Mouse (Mus musculus) mouse trophoblast stem cell (cell line): Measurements from ENCODE around the gene Ankrd39.

Experiments used
- in situ Hi-C, 2 experiments: fragments of 300-500 bp; cut with MseI, MboI; formaldehyde crosslinking; loops; 2 replicates in 1 of 2; 3 replicates in 1 of 2; pipeline ENCODE4 v1.15.1; 2025

Ankrd39 gene

DNA sequence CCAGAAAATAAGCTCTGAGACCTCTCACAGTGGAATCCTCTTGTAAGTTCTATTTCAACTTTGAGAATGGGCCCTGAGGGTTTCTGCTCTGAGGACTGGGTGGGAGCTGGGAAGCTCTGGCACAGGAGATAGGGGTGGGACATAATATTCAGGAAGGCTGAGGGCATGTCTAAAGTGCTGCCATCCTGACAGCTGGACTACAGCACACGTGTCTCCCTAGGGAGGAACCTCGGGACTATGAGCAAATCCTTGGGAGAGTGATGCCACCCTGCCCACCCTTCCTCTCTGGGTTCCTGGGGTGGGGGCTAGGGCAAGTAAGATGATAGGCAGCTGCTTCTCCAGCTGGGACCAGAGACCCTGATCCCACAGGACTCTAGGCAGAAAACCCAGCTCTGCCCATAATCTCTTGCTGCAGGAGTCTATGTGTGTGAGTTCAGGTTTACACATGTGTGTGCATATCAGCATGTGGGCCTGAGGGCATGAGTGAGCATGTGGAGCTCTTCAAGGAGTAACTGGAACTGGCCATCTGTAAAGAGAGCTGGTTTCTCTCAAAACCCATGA is 25.0 kb upstream of the Ankrd39 start:
- in situ Hi-C loops: no loop called here

DNA sequence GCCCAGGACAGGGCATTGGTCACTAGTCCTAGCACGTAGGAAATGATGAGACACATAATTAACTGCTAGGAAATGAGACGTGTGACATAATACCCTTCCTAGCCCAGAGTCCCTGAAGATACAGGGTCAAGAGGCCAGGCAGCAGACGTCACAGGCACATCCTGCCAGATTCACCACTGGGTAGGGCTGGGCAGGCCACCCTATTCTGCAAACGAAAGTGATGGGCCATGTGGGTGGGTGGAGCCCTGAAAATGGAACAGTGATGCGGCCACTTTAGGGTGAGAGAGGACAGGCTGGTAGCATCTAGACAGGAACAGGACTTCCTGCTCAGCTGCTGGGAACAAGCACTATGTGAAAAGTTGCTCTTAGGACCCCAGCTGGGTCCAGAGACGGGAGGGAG is 24.4 kb upstream of the Ankrd39 start:
- in situ Hi-C loops: no loop called here

DNA sequence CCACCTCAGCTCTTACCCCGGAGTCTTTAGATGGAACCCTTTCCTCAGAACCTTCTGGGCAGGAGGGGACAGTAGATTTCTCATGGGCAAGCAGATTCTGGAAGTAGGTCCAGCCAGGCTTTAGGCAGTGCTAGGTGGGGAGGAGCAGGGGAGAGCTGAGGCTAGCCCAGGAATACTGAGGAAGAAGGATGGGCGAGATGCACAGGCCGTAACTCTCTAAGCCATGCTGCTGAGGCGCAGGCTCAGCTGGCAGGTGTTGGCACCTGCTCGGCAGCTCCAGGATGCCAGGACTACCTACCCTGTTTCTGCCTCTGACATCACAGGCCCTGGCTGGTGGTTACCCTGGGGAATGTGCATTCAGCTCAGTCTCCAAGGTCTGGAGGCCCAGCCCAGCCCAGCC is 23.1 kb upstream of the Ankrd39 start:
- in situ Hi-C loops: no loop called here

DNA sequence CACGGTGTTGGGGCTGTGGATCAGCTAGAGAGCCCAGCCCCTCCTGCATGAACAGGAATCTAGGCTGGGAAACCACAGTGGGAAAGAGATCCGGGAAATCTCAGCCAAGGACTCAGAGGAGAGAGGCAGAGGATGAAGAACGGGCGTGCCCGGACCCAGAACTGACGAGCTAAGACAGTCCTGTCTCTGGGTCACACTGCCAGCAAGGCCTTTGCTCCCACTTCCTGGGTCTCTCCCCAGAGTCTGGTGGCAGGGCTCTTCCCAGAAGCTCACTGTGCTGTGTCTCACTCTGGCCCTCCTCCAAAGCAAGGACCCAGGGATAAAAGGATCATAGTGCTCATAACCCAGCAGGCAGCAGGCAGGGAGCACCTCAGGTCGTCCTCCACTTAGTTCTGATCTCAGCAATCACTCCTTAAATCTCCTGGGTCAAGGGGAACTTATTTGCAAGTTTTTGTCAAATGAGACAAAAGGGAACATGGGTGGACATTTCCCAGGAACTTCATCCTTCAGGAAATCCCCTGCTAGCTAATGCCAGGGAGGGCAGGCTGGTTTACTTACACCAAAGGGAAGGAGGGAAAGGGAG is 22.5 kb upstream of the Ankrd39 start:
- in situ Hi-C loops: no loop called here

DNA sequence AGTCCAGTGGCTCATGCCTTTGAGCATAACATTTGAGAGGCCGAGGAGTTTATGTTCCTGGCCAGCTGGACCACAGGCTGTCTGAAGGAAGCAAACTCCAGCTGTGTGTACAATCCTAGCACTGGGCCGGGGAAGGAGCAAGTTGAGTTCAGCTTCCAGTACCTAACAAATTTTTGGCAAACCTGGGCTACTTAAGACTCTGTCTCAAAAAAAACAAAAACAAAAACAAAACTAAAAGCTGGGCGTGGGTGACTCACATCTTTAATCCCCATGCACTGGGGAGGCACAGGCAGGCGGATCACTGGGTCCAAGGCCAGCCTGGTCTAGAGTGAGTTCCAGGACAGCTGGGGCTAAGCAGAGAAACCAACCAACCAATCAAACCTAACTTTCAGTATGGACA is 21.5 kb upstream of the Ankrd39 start:
- in situ Hi-C loops: no loop called here

DNA sequence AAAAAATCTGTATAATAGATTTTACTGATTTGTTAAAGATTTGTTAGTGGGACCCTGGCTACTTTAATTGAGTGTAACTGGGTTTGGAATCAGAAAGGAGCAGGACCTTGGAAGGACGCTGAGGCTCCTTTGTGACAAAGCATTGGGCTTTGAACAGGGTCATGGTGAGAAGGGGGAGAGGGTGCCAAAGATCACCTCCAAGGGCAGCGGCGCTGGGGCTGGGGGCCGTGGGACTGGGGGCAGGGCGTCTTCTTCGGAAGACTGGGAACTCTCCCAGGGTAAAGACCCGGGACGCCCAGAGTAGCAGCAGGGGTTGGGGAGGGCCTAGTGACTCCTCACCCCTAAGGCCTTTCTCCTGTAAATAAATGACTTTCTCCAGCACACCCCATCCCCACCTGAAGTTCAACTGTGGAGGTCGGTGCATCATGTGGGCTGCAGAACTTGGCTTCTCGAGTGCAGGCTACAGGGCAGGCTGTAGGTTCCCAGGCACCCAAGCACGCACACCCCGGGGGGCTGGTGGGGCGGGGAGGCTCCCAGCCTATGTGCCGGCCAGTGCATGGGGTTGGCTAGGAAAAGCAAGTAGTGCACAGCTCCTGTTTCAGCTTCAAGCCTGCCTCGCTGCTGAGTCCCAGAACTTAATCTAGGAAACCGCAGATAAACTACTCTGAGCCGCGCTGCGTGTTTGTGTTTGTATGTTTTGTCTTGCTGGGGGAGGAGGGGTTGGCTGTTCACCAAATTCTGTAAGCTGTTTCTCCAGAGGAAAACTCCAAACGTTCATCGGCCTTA is 20.8 kb upstream of the Ankrd39 start:
- in situ Hi-C loops: no loop called here

DNA sequence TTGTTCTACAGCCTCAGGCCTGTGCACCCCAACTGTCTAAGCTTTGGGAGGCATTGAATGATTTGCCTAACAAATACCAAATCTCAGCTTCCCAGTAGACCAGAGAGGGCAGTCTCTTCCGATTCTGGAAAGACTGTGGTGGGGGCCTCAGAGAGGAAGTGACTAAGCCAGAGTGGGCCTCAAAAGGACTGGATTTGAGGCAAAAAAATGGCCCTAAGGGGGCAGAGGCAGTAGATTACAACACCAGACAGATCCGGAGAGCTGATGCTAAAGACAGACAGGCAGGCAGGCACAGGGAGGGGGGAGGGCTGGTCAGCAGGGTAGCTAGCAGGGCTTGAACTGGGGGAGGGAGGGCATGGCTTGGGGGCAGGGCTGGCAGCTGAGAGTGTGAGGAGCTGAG is 19.2 kb upstream of the Ankrd39 start:
- in situ Hi-C loops: no loop called here

DNA sequence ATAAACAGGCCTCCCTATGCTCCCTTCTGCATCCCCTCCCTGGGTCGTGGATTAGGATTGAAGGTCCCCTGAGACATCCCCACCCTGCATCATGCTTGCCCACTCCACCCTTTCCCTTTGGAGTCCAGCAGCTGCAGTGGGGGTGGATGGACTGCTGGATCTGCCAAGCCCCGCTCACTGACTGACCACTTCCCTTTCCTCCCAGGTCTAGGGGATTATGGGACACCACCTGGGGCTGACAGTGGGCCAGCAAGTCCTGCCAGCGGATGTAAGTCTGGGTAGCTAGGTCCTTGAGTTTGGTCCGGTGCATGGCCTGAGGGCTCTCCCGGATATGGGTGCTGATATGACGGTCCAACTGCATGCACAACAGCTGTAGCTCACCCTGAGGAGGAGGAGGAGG is 16.9 kb upstream of the Ankrd39 start:
- in situ Hi-C loops: no loop called here

DNA sequence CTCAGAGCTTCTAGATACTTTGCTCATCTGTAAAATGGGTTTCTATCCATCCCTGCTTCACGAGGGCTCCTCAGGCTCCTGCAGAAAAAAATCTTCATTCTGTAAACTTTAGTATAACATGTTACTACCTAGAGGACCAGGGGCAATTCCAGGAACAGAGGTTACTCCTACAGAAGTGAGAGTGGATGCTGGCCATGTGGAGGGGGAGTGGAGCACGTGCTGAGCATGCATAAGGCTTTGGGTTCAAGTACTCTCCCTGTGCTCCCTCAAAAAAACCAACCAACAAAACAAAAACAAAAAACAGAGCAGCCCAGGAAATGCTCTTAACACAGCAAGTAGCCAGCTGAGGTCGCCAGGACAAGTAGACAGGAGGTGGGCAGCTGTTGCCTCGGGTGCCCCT is 16.4 kb upstream of the Ankrd39 start:
- in situ Hi-C loops: no loop called here

DNA sequence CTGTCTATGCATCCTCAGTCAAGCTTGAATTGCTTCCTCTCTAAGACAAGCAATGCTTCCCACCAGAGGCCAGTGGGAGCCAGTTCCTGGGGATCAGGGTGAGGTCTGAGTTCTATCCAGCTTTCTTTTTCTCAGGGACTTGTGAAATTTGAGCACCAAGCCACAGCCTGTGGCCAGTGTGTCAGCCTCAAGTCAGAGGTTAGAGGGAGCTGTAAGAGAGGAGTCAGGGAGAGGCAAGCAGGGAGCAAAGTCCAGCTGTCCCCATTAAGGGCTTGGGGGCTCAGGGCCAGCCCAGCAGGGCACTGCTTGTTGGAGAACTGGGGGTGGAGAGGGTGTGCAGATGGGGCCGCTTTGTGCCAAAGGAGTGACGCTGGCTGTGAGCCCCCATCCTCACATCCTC is 16.0 kb upstream of the Ankrd39 start:
- in situ Hi-C loops: no loop called here

DNA sequence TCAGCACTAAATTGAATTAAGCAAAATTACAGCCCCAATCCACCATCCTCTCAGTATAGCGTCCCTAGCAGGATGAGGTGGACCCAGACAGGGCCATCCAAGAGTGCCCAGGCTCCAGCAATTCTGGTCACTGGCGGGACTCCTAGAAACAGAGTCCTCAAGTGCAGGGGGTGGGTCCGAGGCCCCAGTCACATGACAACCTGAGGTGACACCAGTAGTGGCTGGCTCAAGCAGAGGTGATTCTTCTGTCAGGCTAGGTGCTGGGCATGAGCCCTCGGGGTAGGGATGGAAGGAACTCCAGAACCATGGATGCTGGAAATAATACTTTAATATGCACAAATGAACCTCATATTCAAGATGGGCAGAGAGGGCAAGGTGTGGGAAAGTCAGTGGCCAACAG is 15.1 kb upstream of the Ankrd39 start:
- in situ Hi-C loops: no loop called here

DNA sequence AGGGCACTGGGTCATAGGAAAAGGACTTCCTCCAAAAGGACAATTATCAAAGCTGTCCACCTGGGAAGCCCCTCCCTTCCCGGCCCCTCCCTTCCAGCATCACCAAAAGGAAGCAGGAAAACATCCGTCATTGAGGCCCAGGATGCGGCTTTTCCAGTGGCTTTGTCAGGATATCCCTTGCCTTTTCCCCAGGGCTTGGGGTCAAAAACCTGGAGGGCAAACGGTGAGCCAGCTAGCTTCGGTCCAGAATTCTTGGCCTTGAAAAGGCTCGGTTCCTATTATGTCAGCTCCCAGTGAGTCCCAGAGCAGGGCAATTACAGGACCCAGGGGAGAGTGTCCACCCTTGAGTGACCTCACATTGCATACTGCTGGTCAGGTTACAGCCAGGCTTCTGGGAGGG is 13.7 kb upstream of the Ankrd39 start:
- in situ Hi-C loops: no loop called here

DNA sequence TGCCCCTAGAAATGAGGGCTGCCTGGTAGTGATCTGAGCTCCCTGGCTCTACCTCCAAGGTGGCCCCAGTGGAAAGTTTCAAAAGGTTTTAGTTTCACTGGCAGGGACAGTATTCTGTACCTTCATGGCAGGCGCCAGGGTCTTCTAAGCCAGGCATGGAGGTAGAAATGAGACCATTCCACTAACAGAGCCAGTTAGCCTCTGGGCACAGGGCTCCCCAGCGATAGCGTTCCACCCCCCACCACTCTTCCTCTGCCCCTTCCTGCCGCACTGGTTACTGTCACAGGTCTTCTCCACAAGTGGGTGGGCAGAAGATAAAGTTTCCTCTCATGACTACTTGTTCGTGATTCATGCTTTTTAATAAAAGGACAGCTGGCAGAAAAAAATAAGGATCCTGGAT is 12.6 kb upstream of the Ankrd39 start:
- in situ Hi-C loops: loop anchor here in 1 of 2 experiments (10.0 kb wide), 1 partner anchor 55 kb away; no protein-coding TSS in a partner anchor

DNA sequence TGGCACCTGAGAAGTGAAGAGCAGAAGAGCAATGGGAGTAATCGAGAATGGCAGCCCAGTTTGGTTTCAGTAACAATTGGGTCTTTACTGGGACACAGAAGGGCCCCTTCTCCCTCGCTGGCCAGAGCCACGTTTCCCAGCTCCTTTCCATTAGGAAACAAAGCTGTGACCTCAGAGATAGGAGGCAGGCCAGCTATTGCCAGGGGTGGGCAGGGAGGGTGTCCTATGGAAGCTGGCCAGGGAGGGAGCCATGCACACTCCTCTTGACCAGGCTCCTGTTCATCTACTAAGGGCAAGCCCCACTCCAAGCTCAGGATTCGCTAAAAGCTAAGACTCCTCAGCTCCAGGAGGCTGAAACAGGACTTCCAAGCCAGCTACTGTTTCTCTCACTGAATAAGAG is 12.0 kb upstream of the Ankrd39 start:
- in situ Hi-C loops: loop anchor here in 1 of 2 experiments (10.0 kb wide), 1 partner anchor 56 kb away; no protein-coding TSS in a partner anchor

DNA sequence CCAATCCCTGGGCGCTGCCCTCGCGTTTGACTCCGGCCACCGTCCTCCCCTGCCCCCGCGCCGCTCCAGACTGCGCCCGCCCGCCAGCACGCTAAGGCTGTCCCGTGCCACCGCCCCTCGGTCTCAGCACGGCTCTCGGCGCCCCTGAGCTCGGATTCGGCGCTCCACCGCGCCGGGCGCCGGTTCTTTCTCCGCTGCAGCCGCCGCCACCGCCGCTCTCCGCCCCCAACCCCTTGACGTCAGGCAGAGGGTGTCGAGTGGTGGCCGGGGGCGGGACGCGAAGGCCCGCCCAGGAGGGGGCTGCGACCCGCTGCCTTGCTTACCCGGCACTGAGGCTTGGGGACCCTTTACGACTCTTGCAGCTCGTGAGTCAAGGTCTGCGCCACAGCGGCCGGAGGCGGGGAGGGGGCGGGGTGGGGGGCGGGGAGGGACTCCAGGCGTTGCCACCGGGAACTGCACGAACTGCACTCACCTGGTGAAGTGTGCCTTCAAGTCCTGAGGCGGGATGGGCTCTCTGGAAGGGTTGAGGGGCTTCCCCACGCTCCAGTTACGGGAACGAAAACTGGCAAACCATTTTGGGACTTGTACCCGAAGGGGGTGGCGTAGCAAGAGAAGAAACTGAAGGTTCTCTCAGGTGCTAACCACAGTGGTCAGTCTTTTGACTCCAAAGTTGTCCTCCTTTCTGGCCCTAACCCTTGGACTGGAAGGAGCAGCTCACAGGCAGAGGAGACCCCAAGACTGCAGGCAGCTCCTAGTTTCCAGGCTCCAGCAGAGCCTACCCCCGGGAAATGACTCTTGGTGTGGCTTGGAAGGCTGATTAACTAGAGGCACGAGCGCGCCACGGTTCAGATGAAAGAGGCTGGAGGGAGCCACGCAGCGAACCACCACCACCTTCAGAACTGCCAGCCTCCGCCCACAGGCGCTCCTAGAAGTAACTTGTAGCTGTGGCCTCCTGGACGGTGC is 11.1 kb upstream of the Ankrd39 start, which contains the start of gene Sema4c:
Sema4c (minus strand) TSS at position 319 of the 963 bp plus-strand sequence.
- in situ Hi-C loops: loop anchor here in 1 of 2 experiments (10.0 kb wide), 1 partner anchor 56 kb away; no protein-coding TSS in a partner anchor

DNA sequence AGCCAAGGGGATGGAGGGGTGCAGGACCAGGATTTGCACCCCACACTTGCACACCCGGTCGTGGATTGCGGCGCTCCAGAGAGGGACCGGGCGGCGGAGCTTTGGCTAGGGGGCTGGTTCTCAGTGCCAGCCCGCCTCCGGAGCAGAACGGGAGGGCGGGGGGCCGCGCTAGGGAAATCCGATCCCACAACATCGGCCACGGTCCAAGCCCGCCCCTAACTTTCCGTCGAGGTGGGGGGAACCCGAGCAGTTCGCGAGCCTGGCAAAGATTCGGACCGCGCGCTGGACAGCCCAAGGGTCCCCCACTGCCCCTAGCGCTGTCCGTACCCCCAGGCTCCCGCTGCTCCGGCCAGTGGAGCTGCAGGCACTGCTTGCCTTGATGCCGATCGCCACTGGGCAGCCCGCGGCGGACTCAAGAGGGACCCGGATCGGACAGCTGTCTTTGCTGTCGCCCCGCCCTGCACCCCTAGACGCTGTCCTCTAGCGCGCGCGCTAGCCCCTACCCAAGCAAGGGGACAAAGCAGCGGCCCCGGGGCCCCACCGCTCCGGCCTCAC is 10.3 kb upstream of the Ankrd39 start:
- in situ Hi-C loops: loop anchor here in 1 of 2 experiments (10.0 kb wide), 1 partner anchor 57 kb away; no protein-coding TSS in a partner anchor

DNA sequence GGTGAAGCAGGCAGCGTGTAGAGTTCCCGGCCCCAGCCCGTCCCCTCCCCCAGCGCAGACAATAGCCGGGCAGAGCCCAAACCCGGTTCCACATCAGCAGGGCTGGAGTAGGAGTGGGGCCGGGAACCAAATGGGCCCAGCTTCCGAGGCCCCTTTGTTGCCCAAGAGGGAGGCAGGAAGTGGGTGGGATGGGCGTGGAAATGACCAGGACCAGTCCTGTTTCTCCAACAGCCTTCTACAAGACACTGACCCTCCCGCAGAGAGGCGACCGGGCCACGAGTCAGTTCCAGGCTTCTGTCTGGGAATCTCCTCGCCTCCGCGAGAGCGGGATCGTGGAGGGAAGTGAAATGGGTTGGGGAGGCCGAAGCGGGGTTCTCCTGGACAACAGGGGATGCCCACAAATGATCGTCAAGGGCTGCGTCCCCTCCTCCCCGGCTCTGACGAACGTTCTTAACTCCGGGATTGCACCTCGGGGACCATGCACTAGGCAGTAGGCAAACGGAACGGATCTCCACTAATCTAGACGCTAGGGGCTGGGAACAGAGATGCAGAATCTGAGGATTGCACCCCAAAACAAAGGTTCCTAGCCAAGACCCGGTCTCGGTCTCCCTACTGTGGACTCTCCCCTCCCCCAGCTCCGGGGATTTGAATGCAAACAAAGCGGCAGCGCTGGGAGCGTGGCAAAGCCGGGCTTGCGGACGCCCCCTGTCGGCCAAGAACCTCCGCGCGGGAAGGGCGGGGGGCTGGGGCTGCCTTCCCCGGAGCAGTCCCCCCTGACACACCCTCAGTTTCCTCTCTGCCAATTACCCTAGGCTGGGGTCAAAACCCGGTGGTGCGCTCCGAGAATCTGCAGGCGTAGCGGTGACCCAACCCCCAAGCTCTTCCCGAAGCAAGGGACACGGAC is 9.6 kb upstream of the Ankrd39 start:
- in situ Hi-C loops: loop anchor here in 1 of 2 experiments (10.0 kb wide), 1 partner anchor 58 kb away; no protein-coding TSS in a partner anchor

DNA sequence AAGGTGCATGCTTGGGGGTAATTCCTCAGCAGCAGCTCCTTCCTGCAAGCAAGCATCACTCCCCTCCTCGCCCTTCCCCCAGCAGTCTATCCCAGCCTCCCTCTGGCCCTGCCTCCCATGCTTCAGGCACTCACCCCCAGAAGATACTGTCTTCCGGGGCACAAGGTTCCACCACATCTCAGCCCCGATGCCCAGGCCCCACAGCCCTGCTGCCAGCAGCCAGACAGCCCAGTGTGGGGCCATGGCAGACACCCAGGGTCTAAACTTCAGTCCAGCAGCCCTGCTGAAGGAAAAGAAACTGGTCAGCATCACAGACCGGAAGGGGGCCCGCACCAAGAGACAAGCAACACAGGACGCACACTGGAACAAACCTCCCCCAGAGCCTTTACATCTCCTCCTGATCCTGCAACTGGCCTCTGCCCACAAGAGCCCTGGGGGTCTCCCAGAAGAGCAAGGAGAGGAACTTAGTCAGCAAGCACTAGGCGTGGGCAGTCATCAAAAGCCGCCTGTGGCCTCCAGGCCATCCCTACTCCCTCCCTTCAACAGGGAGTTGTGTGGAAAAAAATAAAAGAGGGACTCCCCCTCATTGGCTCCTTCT is 8.7 kb upstream of the Ankrd39 start:
- in situ Hi-C loops: loop anchor here in 1 of 2 experiments (10.0 kb wide), 1 partner anchor 59 kb away; no protein-coding TSS in a partner anchor

DNA sequence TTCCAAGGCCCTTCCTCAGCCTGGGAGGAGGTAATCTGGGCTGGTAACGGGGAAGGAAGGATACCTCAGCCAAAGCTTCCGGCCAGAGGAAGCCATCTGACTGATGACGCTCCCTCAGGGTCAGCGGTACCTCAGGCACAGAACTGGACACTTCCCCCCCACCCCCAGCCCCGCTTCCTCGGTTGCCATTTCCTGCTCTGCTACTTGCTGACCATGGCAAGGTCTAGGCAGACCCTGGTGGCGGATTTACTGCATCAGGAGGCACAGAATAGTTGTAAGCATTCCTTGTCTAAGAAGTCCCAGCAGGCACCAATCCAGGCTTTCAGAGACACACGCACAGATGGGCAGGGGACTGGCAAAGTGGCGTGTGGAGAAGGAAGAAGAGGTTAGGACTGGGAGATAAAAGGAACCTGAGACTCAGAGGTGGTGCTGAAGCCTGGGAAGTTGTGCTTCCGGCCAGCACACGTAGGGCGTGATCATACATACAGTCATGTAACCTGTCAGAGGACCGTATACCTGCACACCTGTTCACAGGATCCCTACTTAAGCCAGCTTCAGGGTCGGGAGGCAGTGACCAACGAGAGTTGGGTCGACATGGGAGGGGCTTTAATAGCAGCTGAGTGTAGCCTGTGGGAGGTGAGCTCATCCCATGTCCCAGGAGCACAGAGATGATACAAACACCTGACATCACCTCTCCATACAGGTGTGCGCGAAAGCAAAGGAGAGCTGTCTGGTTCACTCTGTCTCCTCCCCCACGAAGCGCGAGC is 7.6 kb upstream of the Ankrd39 start:
- in situ Hi-C loops: loop anchor here in 1 of 2 experiments (10.0 kb wide), 1 partner anchor 60 kb away; no protein-coding TSS in a partner anchor
